ENCODE assay signal across 32 mouse cellular contexts in the genomic region with DNA sequence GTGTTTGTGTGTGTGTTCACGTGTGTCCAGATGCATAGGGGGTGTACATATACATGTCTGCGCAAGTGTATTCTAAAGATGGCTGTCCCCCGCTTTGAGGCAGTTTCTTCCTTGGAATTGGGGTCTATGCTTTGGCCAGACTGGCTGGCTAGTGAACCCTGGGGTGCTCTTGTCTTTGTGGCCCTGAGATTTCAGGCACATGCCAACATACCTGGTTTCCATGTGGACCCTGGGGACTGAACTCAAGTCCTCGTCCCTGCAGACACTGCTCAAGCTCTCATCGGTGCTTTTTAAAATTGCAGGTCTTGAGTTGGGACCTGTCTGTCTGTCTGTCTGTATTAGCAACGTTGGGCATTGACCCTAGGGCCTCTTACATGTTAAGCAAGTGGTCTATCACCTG.
"Had no signal": no experiment of that assay in that cellular context is flagged by ENCODE, and none has a peak within 500 bp of the region (broad histone marks: within the 10 kb centered on the region; RNA-seq: fewer than 3 reads in every experiment).

No protein-coding gene starts in this region.

- H3K4me2 ChIP-seq: limb, embryonic 12.5 days; limb, embryonic 13.5 days; limb, embryonic 15.5 days; liver, embryonic 11.5 days; liver, embryonic 12.5 days; liver, embryonic 13.5 days; liver, embryonic 15.5 days; lung, embryonic 14.5 days; lung, embryonic 15.5 days; midbrain, embryonic 11.5 days; midbrain, embryonic 12.5 days; midbrain, embryonic 13.5 days; midbrain, embryonic 15.5 days; neural tube, embryonic 12.5 days had no signal

- H3K9ac ChIP-seq: limb, embryonic 12.5 days; limb, embryonic 13.5 days; limb, embryonic 15.5 days; liver, embryonic 12.5 days; liver, embryonic 13.5 days; liver, embryonic 14.5 days; liver, embryonic 15.5 days; liver, postnatal 0 days; lung, embryonic 14.5 days; lung, embryonic 15.5 days; midbrain, embryonic 12.5 days; midbrain, embryonic 13.5 days; midbrain, embryonic 15.5 days; neural tube, embryonic 12.5 days had no signal

- ATAC-seq: liver, embryonic 12.5 days; liver, postnatal 0 days; lung, postnatal 0 days; midbrain, embryonic 13.5 days; midbrain, embryonic 15.5 days; midbrain, embryonic 16.5 days had no signal

- H3K27ac ChIP-seq: limb, embryonic 10.5 days; limb, embryonic 12.5 days; limb, embryonic 13.5 days; limb, embryonic 15.5 days; liver, embryonic 12.5 days; liver, embryonic 13.5 days; liver, embryonic 14.5 days; liver, embryonic 15.5 days; lung, embryonic 15.5 days; macrophage; midbrain, embryonic 10.5 days; midbrain, embryonic 12.5 days; midbrain, embryonic 13.5 days; midbrain, embryonic 15.5 days; neural tube, embryonic 12.5 days had no signal

- DNase-seq: left cerebral cortex, postnatal 4 days; liver; liver, embryonic 13.5 days; liver, postnatal 0 days; lung, adult 18-20 months; lung, adult 2 months; lung, embryonic 14.5 days; lung, postnatal 10 days; lung, postnatal 14 days; lung, postnatal 36 days; lung, postnatal 4 days; midbrain, embryonic 14.5 days had no signal

- H3K4me3 ChIP-seq: limb, embryonic 10.5 days; limb, embryonic 12.5 days; limb, embryonic 13.5 days; limb, embryonic 15.5 days; liver, embryonic 12.5 days; liver, embryonic 13.5 days; liver, embryonic 15.5 days; lung, embryonic 15.5 days; megakaryocyte, embryonic 14.5 days; midbrain, embryonic 10.5 days; midbrain, embryonic 12.5 days; midbrain, embryonic 13.5 days; midbrain, embryonic 15.5 days; myocyte; neural tube, embryonic 12.5 days had no signal

- H3K27me3 ChIP-seq: liver, embryonic 12.5 days; liver, embryonic 13.5 days; liver, embryonic 15.5 days; lung, embryonic 15.5 days; megakaryocyte, embryonic 14.5 days; midbrain, embryonic 12.5 days; midbrain, embryonic 13.5 days; midbrain, embryonic 15.5 days; neural tube, embryonic 12.5 days had no signal

- H3K4me1 ChIP-seq: limb, embryonic 10.5 days; limb, embryonic 12.5 days; limb, embryonic 13.5 days; limb, embryonic 15.5 days; liver, embryonic 12.5 days; liver, embryonic 13.5 days; liver, embryonic 15.5 days; lung, embryonic 15.5 days; midbrain, embryonic 10.5 days; midbrain, embryonic 13.5 days; midbrain, embryonic 15.5 days; neural tube, embryonic 12.5 days had no signal

- H3K9me3 ChIP-seq: limb, embryonic 10.5 days; limb, embryonic 12.5 days; limb, embryonic 13.5 days; limb, embryonic 15.5 days; liver, embryonic 12.5 days; liver, embryonic 13.5 days; liver, embryonic 15.5 days; lung, embryonic 15.5 days; midbrain, embryonic 10.5 days; midbrain, embryonic 12.5 days; midbrain, embryonic 13.5 days; midbrain, embryonic 15.5 days; neural tube, embryonic 12.5 days had no signal

- H3K36me3 ChIP-seq: limb, embryonic 10.5 days; limb, embryonic 12.5 days; limb, embryonic 13.5 days; limb, embryonic 15.5 days; liver, embryonic 12.5 days; liver, embryonic 13.5 days; liver, embryonic 15.5 days; lung, embryonic 15.5 days; midbrain, embryonic 10.5 days; midbrain, embryonic 12.5 days; midbrain, embryonic 13.5 days; midbrain, embryonic 15.5 days; neural tube, embryonic 12.5 days had no signal
